Mouse (Mus musculus): ENCODE data around the gene Nlrx1. TPM values are rescaled to one million over a fixed set of nuclear protein-coding genes. Genes with fewer than 3 reads are reported as not detected.

Nlrx1 gene
- total RNA-seq, 1 experiment from 2014 or later, result 3.4 TPM

DNA sequence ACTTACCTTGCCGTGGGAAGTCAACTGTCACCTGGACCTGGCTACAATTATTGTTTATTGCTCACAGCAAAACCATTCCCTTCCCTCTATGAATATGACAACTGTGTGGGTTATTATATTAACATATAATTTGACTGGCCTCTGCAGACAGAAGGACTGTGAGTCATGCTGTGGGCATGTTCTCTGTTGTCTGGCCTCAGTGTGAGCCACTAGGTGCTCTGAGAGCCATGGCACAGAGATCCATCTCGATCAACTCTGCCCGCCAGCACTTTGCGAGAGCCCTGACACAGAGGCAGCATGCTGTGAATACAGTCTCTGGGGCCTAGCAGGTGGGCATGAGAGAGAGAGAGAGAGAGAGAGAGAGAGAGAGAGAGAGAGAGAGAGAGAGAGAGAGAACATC is 1.6 kb upstream of the Nlrx1 start:
- ATAC-seq (replicated peaks; ENCODE audit: low read depth, poor library complexity, severe bottlenecking), result no peak

DNA sequence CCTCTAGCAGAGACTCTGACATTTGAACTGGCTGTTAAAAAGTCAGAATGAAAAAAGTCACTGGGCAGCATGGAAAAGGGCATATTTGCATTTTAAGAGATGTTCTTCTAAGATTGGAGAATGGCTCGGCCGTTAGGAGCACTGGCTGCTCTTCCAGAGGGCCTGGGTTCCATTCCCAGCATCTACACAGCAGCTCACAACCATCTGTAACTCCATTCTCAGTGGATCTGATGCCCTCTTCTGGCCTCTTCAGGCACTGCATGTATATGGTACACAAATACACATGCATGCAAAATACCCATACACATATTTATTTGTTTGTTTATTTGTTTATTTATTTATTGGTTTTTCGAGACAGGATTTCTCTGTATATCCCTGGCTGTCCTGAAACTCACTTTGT is 678 bp upstream of the Nlrx1 start:
- ATAC-seq (replicated peaks; ENCODE audit: low read depth, poor library complexity, severe bottlenecking), result no peak

- ATAC-seq (replicated peaks; ENCODE audit: low read depth, poor library complexity, severe bottlenecking), result peak; percentile 78
These were observed 405 bp downstream of the Nlrx1 start for GRCm38 (mm10) chr9:44268027-44268360.

DNA sequence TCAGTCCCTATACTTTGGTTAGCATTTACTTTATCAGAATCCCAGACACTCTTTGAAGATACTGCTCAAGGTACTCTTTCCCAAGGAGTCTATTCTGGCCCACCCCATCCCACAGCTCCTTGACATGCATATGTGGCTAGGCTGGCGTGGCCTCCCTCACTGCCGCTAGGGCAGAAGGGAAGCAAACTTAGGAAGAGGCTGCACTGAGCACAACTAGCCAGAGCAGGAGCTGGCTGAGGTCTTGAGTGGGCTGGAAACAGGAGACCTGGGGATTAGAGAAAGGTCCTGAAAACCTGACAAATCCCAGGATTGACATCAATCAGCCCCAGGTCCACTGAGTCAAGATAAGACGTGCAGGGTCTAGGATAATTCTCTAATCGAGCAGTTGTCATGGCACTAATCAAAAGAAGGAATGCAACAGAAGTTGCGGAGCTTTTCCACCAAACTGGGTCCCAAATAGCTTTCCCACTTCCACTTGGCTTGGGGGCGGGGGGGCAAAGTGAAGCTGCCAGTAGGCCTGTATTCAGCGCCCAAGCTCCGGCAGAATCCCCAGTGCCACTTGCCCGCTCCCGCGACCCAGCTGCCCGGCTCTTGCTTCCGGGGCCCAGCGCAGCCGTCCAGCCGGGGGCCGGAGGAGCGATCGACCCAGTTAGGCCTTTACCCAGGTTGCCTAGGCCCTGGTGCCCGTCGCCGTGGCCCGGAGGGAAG is 926 bp downstream of the Nlrx1 start:
- ATAC-seq (replicated peaks; ENCODE audit: low read depth, poor library complexity, severe bottlenecking), result no peak

- no peak for ATAC-seq (replicated peaks; ENCODE audit: low read depth, poor library complexity, severe bottlenecking)
These were observed 1.7 kb downstream of the Nlrx1 start for GRCm38 (mm10) chr9:44266478-44267226.

DNA sequence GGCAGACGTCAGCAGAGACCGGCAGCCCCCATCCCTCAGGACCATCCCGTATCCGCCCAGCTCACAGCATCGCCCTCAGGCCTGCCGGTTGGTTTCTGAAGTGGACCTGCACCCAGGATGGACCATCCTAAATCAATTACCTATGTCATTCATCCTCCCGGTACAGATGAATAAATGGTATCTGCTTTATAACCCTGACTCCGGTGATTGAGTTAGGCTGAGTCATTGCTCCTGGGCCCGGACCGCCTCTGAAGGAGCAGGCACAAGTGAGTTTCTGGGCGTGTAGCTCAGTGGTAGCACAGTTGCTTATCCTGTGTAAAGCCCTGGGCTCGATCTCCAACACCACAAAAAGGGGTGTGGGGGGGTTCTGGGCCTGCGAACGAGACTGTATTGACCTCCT is 7.0 kb downstream of the Nlrx1 start:
- no peak for ATAC-seq (replicated peaks; ENCODE audit: low read depth, poor library complexity, severe bottlenecking)

GRCm38 (mm10) chr9:44259014-44259413 is 9.4 kb downstream of the Nlrx1 start:
- ATAC-seq (replicated peaks; ENCODE audit: low read depth, poor library complexity, severe bottlenecking), result 0 out of 2 replicates have a peak, but pooled peaks have one; percentile 22

GRCm38 (mm10) chr9:44256213-44256612 is 12.2 kb downstream of the Nlrx1 start:
- no peak for ATAC-seq (replicated peaks; ENCODE audit: low read depth, poor library complexity, severe bottlenecking)

- no peak for ATAC-seq (replicated peaks; ENCODE audit: low read depth, poor library complexity, severe bottlenecking)
These were observed 13.3 kb downstream of the Nlrx1 start for GRCm38 (mm10) chr9:44255136-44255521.

DNA sequence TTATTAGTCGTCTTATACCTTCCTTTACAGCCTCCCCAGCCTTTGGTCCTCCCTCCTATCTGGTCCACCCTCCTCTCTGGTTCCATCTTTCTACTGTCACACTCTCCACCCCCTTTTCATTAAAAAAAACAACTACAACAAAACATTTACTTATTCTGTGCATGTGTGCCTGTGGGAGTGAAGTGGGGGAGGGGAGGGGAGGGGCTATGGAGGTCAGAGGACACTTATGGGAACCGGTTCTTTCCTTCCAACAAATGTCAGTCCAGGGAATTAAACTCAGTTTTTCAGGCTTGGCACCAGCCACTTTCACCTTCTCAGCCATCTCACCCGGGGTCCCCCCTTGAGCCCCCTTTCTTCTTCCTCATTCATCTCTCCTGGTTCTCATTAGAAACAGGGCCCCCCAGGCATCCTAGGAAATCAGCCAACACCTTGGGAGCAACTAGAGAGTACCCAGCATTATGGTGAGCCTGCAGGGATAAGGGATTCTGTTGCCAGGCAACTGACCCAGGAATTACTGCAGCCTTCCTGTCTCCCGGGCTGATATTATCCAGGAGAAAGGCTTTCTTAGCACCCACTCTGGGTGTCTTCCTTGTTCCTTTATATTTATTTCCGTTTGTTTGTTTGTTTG is 13.8 kb downstream of the Nlrx1 start:
- ATAC-seq (replicated peaks; ENCODE audit: low read depth, poor library complexity, severe bottlenecking), result no peak

DNA sequence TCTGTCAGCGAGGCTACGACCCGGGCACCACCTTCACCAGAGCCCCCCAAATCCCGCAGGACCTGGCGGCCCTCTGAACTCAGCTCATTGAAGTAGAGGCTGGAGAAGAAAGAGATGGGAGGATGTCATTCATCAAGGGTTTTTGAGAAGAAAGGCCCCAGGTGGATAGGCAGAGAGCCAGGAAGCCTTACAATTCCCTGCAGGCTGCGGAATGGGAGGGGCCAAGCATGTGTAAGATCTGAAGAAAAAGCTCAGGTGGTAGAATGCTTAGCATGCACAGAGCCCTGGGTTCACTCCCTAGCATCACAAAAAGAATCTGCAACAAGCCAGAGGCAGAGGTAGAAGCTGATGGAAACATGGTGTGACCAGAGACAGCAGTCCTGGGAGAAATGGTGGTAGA is 15.0 kb downstream of the Nlrx1 start:
- ATAC-seq (replicated peaks; ENCODE audit: low read depth, poor library complexity, severe bottlenecking), result no peak

GRCm38 (mm10) chr9:44251314-44251713 is 17.1 kb downstream of the Nlrx1 start, which contains the start of gene Pdzd3:
Gene Pdzd3, minus strand, starts transcription at chr9:44251471.
- no peak for ATAC-seq (replicated peaks; ENCODE audit: low read depth, poor library complexity, severe bottlenecking)

GRCm38 (mm10) chr9:44250445-44250844 is 18.0 kb downstream of the Nlrx1 start:
- no peak; the same call in 1 of the 2 replicates for ATAC-seq (replicated peaks; ENCODE audit: low read depth, poor library complexity, severe bottlenecking)

- ATAC-seq (replicated peaks; ENCODE audit: low read depth, poor library complexity, severe bottlenecking), result peak; percentile 92
These were observed 18.9 kb downstream of the Nlrx1 start for GRCm38 (mm10) chr9:44249181-44250146.

DNA sequence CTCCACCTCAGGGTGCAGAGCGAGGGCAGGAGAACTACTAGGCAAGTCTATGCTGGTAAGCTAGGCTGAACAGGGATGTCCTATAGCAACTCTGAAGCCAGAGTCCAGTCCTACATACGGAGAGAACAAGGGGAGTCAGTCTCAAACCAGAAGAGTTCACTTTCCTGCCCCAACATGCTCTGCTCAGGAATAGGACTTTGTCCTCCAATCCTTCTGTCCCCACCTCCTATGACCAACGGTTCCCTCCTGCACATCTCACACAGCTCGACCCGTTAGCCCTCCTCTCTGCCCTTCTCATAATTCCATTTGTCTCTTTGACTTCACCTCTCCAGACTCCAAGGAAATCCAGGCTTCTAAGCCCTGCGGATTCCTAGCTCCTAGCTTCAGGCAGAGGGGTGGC is 20.5 kb downstream of the Nlrx1 start:
- ATAC-seq (replicated peaks; ENCODE audit: low read depth, poor library complexity, severe bottlenecking), result no peak

- no peak for ATAC-seq (replicated peaks; ENCODE audit: low read depth, poor library complexity, severe bottlenecking)
These were observed 24.8 kb downstream of the Nlrx1 start for GRCm38 (mm10) chr9:44243621-44244020.

DNA sequence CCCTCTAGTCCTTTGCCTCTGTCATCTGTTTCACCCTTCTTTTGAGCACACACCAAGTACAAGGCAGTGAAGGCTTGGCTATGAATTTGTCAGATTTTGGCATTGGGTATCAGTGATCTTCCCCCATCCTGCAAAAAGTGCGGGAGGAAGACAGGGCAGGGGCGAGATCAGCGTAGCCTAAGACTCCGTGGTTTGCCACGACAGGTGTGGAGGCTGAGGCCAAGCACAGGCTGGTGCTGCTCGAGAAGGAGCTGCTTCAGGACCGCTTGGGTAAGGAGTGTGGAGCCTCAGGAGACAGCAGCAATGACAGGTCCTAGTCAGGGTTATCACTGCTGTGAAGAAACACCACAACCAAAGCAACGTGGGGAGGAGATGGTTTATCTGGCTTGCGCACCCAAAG is 27.0 kb downstream of the Nlrx1 start:
- no peak for ATAC-seq (replicated peaks; ENCODE audit: low read depth, poor library complexity, severe bottlenecking)

DNA sequence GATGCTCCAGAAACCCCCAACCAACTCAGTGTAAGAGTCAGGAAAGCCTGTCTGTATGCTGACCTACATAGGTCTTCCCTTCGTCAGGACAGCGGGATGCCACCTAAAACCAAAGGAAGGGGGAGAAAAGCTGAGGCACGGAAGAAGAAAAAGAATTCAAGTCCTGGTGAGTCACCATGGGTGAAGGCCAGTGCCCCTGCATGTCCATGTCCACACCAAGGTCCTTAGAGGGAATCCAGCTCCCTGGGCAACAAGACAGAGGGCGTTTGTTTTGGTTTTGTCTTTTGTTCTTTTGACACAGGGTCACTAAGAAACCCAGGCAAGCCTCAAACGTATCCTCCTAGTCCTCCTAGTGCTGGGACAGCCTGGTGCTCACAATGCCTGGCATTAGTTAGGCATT is 27.5 kb downstream of the Nlrx1 start:
- ATAC-seq (replicated peaks; ENCODE audit: low read depth, poor library complexity, severe bottlenecking), result no peak

- no peak for ATAC-seq (replicated peaks; ENCODE audit: low read depth, poor library complexity, severe bottlenecking)
These were observed 28.0 kb downstream of the Nlrx1 start, which contains the start of gene Ccdc153 for GRCm38 (mm10) chr9:44240399-44240798. Gene Ccdc153, plus strand, starts transcription at chr9:44240676.

DNA sequence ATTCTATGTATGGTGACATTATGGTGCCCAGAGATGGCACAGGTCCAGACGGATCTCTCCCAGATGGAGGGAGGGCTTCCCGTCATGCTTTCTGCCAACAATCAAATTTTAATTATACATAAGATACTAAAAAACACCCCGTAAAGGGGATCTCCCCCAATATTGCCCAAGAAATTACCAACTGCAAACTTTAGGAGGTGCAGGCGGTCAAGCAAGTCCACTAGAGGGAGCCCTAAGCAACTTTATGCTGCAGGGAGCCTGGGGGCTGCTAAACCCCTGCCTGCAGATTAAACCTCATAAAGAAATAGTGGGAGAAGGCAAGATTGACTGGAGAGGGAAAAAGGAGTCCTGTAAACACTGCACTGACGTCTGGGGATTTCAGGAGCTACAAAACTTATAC is 29.0 kb downstream of the Nlrx1 start:
- peak; percentile 64 for ATAC-seq (replicated peaks; ENCODE audit: low read depth, poor library complexity, severe bottlenecking)
